Mouse (Mus musculus) liver, embryonic 13.5 days (tissue): ENCODE data around the gene Pbld1. TPM values are rescaled to one million over a fixed set of nuclear protein-coding genes. Genes with fewer than 3 reads are reported as not detected.

Experiments used
- ATAC-seq: fragments of 200-750 bp; cut with Nextera tagmentation; 2 replicates; pipeline ENCODE4 v1.8.0; 2017; ENCODE audit warnings: low read depth, mild to moderate bottlenecking, moderate number of reproducible peaks, moderate library complexity
- DNase-seq: peaks from one replicate; pipeline ENCODE4 v3.0.0; 2022
- H3K27ac ChIP-seq: fragments of 300-500 bp; sonication (generic); 2 replicates; pipeline ENCODE4 v1.5.1; 2015; ENCODE audit warnings: moderate library complexity, mild to moderate bottlenecking, inconsistent platforms
- H3K27me3 ChIP-seq: fragments of 300-500 bp; sonication (generic); 2 replicates; pipeline ENCODE4 v1.6.1; 2015; ENCODE audit warnings: mild to moderate bottlenecking, inconsistent platforms
- H3K36me3 ChIP-seq: fragments of 300-500 bp; sonication (generic); 2 replicates; pipeline ENCODE4 v1.6.1; 2015; ENCODE audit warnings: mild to moderate bottlenecking, inconsistent platforms
- H3K4me1 ChIP-seq: fragments of 300-500 bp; sonication (generic); replicated peaks from 2 replicates; pipeline ENCODE4 v1.6.1; 2015; ENCODE audit warnings: inconsistent platforms
- H3K4me2 ChIP-seq: fragments of 300-500 bp; sonication (generic); 2 replicates; pipeline ENCODE4 v1.6.1; 2015; ENCODE audit warnings: inconsistent platforms, mild to moderate bottlenecking, moderate library complexity
- H3K4me3 ChIP-seq: fragments of 300-500 bp; sonication (generic); replicated peaks from 2 replicates; pipeline ENCODE4 v1.5.1; 2015; ENCODE audit warnings: mild to moderate bottlenecking, inconsistent platforms
- H3K9ac ChIP-seq: fragments of 300-500 bp; sonication (generic); 2 replicates; pipeline ENCODE4 v1.6.1; 2015; ENCODE audit warnings: mild to moderate bottlenecking, inconsistent platforms
- H3K9me3 ChIP-seq: fragments of 300-500 bp; sonication (generic); replicated peaks from 2 replicates; pipeline ENCODE4 v1.6.1; 2016; ENCODE audit warnings: inconsistent platforms
- WGBS: fragments of 180-500 bp; shearing (Covaris S2); methylation state at CpG from one replicate; pipeline ENCODE4 v1.1.7; 2015; ENCODE audit not compliant: insufficient replicate concordance; 5-methylcytosine and 5-hydroxymethylcytosine counted together
- polyA plus RNA-seq: library from polyadenylated mRNA; unstranded; fragments of >200 nt; fragmentation: Nextera tagmentation; extraction: Ambion mirVana; gene quantifications from 2 replicates; pipeline ENCODE4 v1.2.1, GENCODE M21; 2015

Gene Pbld1
- polyA plus RNA-seq, 1 experiment from 2014 or later, result 3.1 TPM

GRCm38 (mm10) chr10:63025016-63025415 is 34.9 kb upstream of the Pbld1 start:
- 0 out of 2 replicates have a peak overlapping the region, but pooled peaks have one; percentile 97 for H3K27ac ChIP-seq

GRCm38 (mm10) chr10:63025491-63026011 is 34.4 kb upstream of the Pbld1 start:
- no peaks in the 10 kb centered on the region for H3K9me3 ChIP-seq
- H3K4me3 ChIP-seq, result no peak overlapping the region
- WGBS, result 58% methylated on average over 6 of the region's 6 CpGs
- no peak overlapping the region for H3K9ac ChIP-seq
- 0 out of 2 replicates have a peak overlapping the region, but pooled peaks have one; percentile 97 for H3K27ac ChIP-seq
- no peaks in the 10 kb centered on the region for H3K27me3 ChIP-seq
- H3K36me3 ChIP-seq, result no peaks in the 10 kb centered on the region
- H3K4me2 ChIP-seq, result 0 out of 2 replicates have a peak overlapping the region, but pooled peaks have one; percentile 78
- peaks cover 35% of the 10 kb centered on the region for H3K4me1 ChIP-seq
- no peak for ATAC-seq
- DNase-seq, result no peak

More at GRCm38 (mm10) chr10:63025016-63025415, 34.9 kb upstream of the Pbld1 start:
- 41% methylated on average over 2 of the region's 2 CpGs for WGBS
- H3K9ac ChIP-seq, result peak overlapping the region; percentile 97; the same call in 1 of the 2 replicates
- H3K9me3 ChIP-seq, result no peaks in the 10 kb centered on the region
- H3K27me3 ChIP-seq, result no peaks in the 10 kb centered on the region
- peak overlapping the region; percentile 95 for H3K4me3 ChIP-seq
- DNase-seq, result no peak
- H3K4me2 ChIP-seq, result peak overlapping the region; percentile 78
- peaks cover 40% of the 10 kb centered on the region for H3K4me1 ChIP-seq
- no peaks in the 10 kb centered on the region for H3K36me3 ChIP-seq
- ATAC-seq, result no peak

GRCm38 (mm10) chr10:63026156-63026794 is 33.7 kb upstream of the Pbld1 start:
- Histone ChIP-seq H3K9me3 (no peaks in the 10 kb centered on the region), H3K27ac (no peak overlapping the region), H3K27me3 (no peaks in the 10 kb centered on the region), H3K36me3 (no peaks in the 10 kb centered on the region), H3K9ac (no peak overlapping the region), H3K4me2 (no peak overlapping the region), H3K4me1 (peaks cover 28% of the 10 kb centered on the region), H3K4me3 (no peak overlapping the region)
- DNase-seq, result no peak
- 73% methylated on average over 8 of the region's 8 CpGs for WGBS
- no peak for ATAC-seq

- 73% methylated on average over 6 of the region's 6 CpGs for WGBS
- peaks cover 23% of the 10 kb centered on the region for H3K4me1 ChIP-seq
- no peak overlapping the region for H3K27ac ChIP-seq
- H3K36me3 ChIP-seq, result no peaks in the 10 kb centered on the region
- H3K4me3 ChIP-seq, result no peak overlapping the region
- no peak for DNase-seq
- no peak overlapping the region for H3K9ac ChIP-seq
- no peaks in the 10 kb centered on the region for H3K27me3 ChIP-seq
- ATAC-seq, result no peak
- H3K9me3 ChIP-seq, result no peaks in the 10 kb centered on the region
- H3K4me2 ChIP-seq, result no peak overlapping the region
These were observed 33.2 kb upstream of the Pbld1 start for GRCm38 (mm10) chr10:63026795-63027160.

- no peak for ATAC-seq
- H3K27me3 ChIP-seq, result no peaks in the 10 kb centered on the region
- no peak overlapping the region for H3K4me3 ChIP-seq
- no peak for DNase-seq
- H3K27ac ChIP-seq, result no peak overlapping the region
- H3K4me1 ChIP-seq, result peaks cover 15% of the 10 kb centered on the region
- H3K36me3 ChIP-seq, result no peaks in the 10 kb centered on the region
- no peak overlapping the region for H3K4me2 ChIP-seq
- H3K9me3 ChIP-seq, result no peaks in the 10 kb centered on the region
- no peak overlapping the region for H3K9ac ChIP-seq
- WGBS, result 73% methylated on average over 10 of the region's 10 CpGs
These were observed 32.4 kb upstream of the Pbld1 start for GRCm38 (mm10) chr10:63027376-63028161.

GRCm38 (mm10) chr10:63028396-63028795 is 31.6 kb upstream of the Pbld1 start:
- H3K9me3 ChIP-seq, result no peaks in the 10 kb centered on the region
- no peak for ATAC-seq
- H3K36me3 ChIP-seq, result no peaks in the 10 kb centered on the region

GRCm38 (mm10) chr10:63032267-63032666 is 27.7 kb upstream of the Pbld1 start:
- no peaks in the 10 kb centered on the region for H3K27me3 ChIP-seq

More at GRCm38 (mm10) chr10:63028396-63028795, 31.6 kb upstream of the Pbld1 start:
- no peaks in the 10 kb centered on the region for H3K27me3 ChIP-seq
- H3K4me3 ChIP-seq, result no peak overlapping the region
- no peak overlapping the region for H3K9ac ChIP-seq
- 81% methylated on average over 4 of the region's 4 CpGs for WGBS
- H3K27ac ChIP-seq, result no peak overlapping the region
- H3K4me1 ChIP-seq, result peaks cover 15% of the 10 kb centered on the region
- no peak overlapping the region for H3K4me2 ChIP-seq
- no peak for DNase-seq

GRCm38 (mm10) chr10:63032956-63033355 is 27.0 kb upstream of the Pbld1 start:
- ATAC-seq (no peak), DNase-seq (no peak)
- Histone ChIP-seq H3K36me3 (no peaks in the 10 kb centered on the region), H3K9ac (no peak overlapping the region), H3K4me2 (no peak overlapping the region), H3K9me3 (no peaks in the 10 kb centered on the region), H3K27ac (no peak overlapping the region), H3K27me3 (no peaks in the 10 kb centered on the region), H3K4me1 (no peaks in the 10 kb centered on the region), H3K4me3 (no peak overlapping the region)
- WGBS, result 53% methylated on average over 3 of the region's 3 CpGs

More at GRCm38 (mm10) chr10:63032267-63032666, 27.7 kb upstream of the Pbld1 start:
- ATAC-seq, result no peak
- H3K4me1 ChIP-seq, result no peaks in the 10 kb centered on the region
- H3K27ac ChIP-seq, result no peak overlapping the region
- no peak overlapping the region for H3K4me2 ChIP-seq
- H3K36me3 ChIP-seq, result no peaks in the 10 kb centered on the region
- 73% methylated on average over 3 of the region's 3 CpGs for WGBS
- no peak overlapping the region for H3K4me3 ChIP-seq
- H3K9ac ChIP-seq, result no peak overlapping the region
- H3K9me3 ChIP-seq, result no peaks in the 10 kb centered on the region
- no peak for DNase-seq

GRCm38 (mm10) chr10:63038571-63039320 is 21.2 kb upstream of the Pbld1 start:
- H3K9me3 ChIP-seq, result no peaks in the 10 kb centered on the region
- DNase-seq, result no peak
- no peaks in the 10 kb centered on the region for H3K27me3 ChIP-seq
- H3K9ac ChIP-seq, result no peak overlapping the region
- no peaks in the 10 kb centered on the region for H3K36me3 ChIP-seq
- H3K4me3 ChIP-seq, result no peak overlapping the region
- H3K4me2 ChIP-seq, result no peak overlapping the region
- WGBS, result 66% methylated on average over 14 of the region's 14 CpGs
- H3K27ac ChIP-seq, result no peak overlapping the region
- H3K4me1 ChIP-seq, result 0 out of 2 replicates have a peak, but pooled peaks cover 4% of the 10 kb centered on the region
- peak; percentile 29; the same call in 1 of the 2 replicates for ATAC-seq

- Histone ChIP-seq H3K36me3 (no peaks in the 10 kb centered on the region), H3K9ac (no peak overlapping the region), H3K9me3 (no peaks in the 10 kb centered on the region), H3K4me3 (no peak overlapping the region), H3K27me3 (no peaks in the 10 kb centered on the region), H3K4me2 (no peak overlapping the region), H3K4me1 (0 out of 2 replicates have a peak, but pooled peaks cover 4% of the 10 kb centered on the region), H3K27ac (no peak overlapping the region)
- 61% methylated on average over 5 of the region's 5 CpGs for WGBS
- DNase-seq, result no peak
- no peak for ATAC-seq
These were observed 19.9 kb upstream of the Pbld1 start for GRCm38 (mm10) chr10:63039867-63040628.
